Mouse (Mus musculus) testis, adult 2 months (tissue): Measurements from ENCODE around the gene Cux2.

Source experiments
- CTCF ChIP-seq: fragments of 200-500 bp; IDR thresholded peaks from 2 replicates; pipeline ENCODE4 v1.5.1; 2012; ENCODE audit warnings: low read depth, mild to moderate bottlenecking, inconsistent platforms, low read length, moderate library complexity; ENCODE audit not compliant: control insufficient read depth, insufficient read depth, insufficient replicate concordance
- POLR2A ChIP-seq: fragments of 200-500 bp; IDR thresholded peaks from 2 replicates; pipeline ENCODE4 v1.6.1; 2012; ENCODE audit warnings: low read depth, mild to moderate bottlenecking, inconsistent platforms, low read length, moderate library complexity; ENCODE audit not compliant: control insufficient read depth

- TF ChIP-seq POLR2A (no peak), CTCF (no peak)
Observed at GRCm38 (mm10) chr5:122094439-122094838, 44.5 kb upstream of the Cux2 start.
